Mouse (Mus musculus): ENCODE measurements around the gene Pepd.

- TF ChIP-seq EP300 (IDR thresholded peaks at IDR 0.05; ENCODE audit: low read depth in 1 of 2, low read length in 2 of 2) (no peak), CTCF (IDR thresholded peaks at IDR 0.05 in 2 of 3, conservative IDR thresholded peaks at IDR 0.05 in 1 of 3; ENCODE audit: control insufficient read depth in 1 of 3, insufficient read depth in 1 of 3, low read depth in 2 of 3, low read length in 3 of 3, poor library complexity in 1 of 3, severe bottlenecking in 1 of 3) (no peak), MYC (IDR thresholded peaks at IDR 0.05; ENCODE audit: low read depth, low read length) (no peak), GABPA (IDR thresholded peaks at IDR 0.05; ENCODE audit: low read depth, low read length) (no peak), ETS1 (IDR thresholded peaks at IDR 0.05; ENCODE audit: low read depth, low read length) (no peak), ZNF384 (IDR thresholded peaks at IDR 0.05; ENCODE audit: low read depth, low read length) (no peak), NELFE (IDR thresholded peaks at IDR 0.05; ENCODE audit: low read depth, low read length) (no peak), ZC3H11A (IDR thresholded peaks at IDR 0.05; ENCODE audit: low read depth, low read length) (no peak)
These were observed 65.2 kb downstream of the Pepd start for GRCm38 (mm10) chr7:34977403-34977802.

Measured in MEL (cell line).